Mouse (Mus musculus) heart, postnatal 0 days (tissue): ENCODE measurements around the gene Tmem86a.

Experiments
- CTCF ChIP-seq: IDR thresholded peaks from 2 replicates; pipeline ENCODE4 v1.5.1; 2016; ENCODE audit warnings: antibody characterized with exemption, control low read depth, low read depth
- EP300 ChIP-seq: IDR thresholded peaks from 2 replicates; pipeline ENCODE4 v1.6.1; 2016; ENCODE audit warnings: antibody characterized with exemption, low read depth

GRCm38 (mm10) chr7:47016602-47017001 is 33.8 kb upstream of the Tmem86a start:
- TF ChIP-seq CTCF, result no peak
- no peak for TF ChIP-seq EP300
